Mouse (Mus musculus): ENCODE measurements around the gene Wapl. TPM values are rescaled to one million over a fixed set of nuclear protein-coding genes. Genes with fewer than 3 reads are reported as not detected.

Gene Wapl
- 82.9 and 115 TPM in 2 replicates for total RNA-seq (2012; rRNA removed)

DNA sequence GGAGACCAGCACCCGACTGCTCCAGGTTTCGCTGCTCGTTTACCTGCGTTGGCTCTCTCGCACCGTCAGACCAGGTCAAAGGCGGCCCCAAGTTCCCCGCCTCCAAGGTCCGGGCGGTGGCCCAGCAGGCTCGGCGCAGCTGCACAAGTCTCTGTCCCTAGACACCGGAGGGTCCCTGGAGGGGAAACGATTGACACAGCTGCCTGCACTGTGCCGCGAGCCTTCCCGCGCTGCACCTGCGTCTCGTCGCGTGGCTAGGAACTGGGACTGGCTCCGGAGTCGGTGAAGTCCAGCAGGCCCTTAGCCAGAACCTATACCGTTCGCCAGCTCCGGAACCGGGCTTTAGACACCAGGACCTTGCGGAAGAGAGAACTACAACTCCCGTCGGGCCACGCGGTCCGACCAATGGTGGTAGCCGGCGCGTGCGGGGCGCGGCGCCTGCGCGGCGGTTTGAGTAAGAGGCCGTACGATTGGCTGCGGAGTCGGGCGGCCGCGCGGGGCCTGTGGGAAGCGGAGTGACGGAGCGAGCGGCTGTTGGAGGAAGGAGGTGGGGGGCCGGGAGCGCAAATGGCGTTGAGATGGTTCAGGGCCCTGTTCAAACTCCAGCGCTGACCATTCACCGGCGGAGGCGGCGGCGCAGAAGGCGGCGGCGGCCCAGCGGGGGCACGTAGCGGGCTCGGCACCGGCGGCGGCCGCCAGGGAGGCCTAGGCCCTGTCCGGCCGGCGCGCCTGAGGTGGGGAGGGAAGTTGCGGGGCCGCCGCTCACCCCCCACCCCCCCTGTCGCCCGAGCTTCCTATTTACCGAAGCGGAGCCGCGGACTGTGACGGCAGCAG is at the start of gene Wapl:
Wapl (plus strand) TSS at position 534 of the 834 bp plus-strand sequence.
- peak within 1 kb of the TSS; percentile 74 for H3K27ac ChIP-seq (ENCODE audit: insufficient read depth, low read depth, low read length, poor library complexity, severe bottlenecking)

DNA sequence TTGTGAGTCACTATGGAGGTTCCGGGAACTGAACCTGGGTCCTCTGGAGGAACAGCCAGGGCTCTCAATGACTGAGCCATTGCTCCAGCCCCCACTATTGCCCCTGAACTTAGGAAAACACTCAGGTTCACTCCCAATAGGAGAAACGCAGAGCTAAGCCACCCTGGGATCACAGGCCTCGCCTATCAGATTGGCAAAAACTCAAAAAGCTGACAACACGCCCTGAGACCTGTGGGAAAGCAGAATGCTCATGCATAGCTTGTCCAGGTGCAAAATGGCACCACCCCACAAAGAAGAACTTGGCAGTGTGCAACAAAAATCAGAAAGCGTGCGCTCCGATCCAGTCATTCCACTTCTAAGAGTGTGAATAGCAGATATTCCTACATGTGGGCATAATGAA is 46.9 kb upstream of the Wapl start:
- no peak overlapping the region for H3K4me3 ChIP-seq (ENCODE audit: insufficient read depth in 1 of 2, low read depth in 1 of 2, low read length in 2 of 2, poor library complexity in 1 of 2, severe bottlenecking in 1 of 2)
- H3K9me3 ChIP-seq (ENCODE audit: control insufficient read depth, insufficient read depth, low read depth, low read length) = no peaks in the 10 kb centered on the region
- no peak overlapping the region for H3K9ac ChIP-seq (ENCODE audit: insufficient read depth, low read depth, low read length, poor library complexity, severe bottlenecking)
- H3K4me1 ChIP-seq (ENCODE audit: control insufficient read depth in 2 of 2, insufficient read depth in 2 of 2, low read length in 2 of 2, poor library complexity in 1 of 2) = no peaks in the 10 kb centered on the region
- in situ Hi-C loops (cut with MboI; ENCODE audit: low sequenced_read_pairs in 2 of 2, unreplicated experiment in 2 of 2) = loop anchor here (10.0 kb wide), 1 partner anchor 148 kb away; no protein-coding TSS in a partner anchor
- H3K36me3 ChIP-seq (ENCODE audit: control insufficient read depth, insufficient read depth, low read length, poor library complexity, severe bottlenecking) = no peaks in the 10 kb centered on the region
- H3K27ac ChIP-seq (ENCODE audit: insufficient read depth, low read depth, low read length, poor library complexity, severe bottlenecking) = no peak overlapping the region
- TF ChIP-seq CHD2 (IDR thresholded peaks at IDR 0.05; ENCODE audit: low read depth, low read length) (no peak), ZNF384 (IDR thresholded peaks at IDR 0.05; ENCODE audit: low read depth, low read length) (no peak), ZC3H11A (IDR thresholded peaks at IDR 0.05; ENCODE audit: borderline replicate concordance, low read depth, low read length) (no peak), HCFC1 (IDR thresholded peaks at IDR 0.05; ENCODE audit: borderline replicate concordance, insufficient read depth, low read length) (no peak), MAFK (IDR thresholded peaks at IDR 0.05; ENCODE audit: insufficient read depth, low read depth, low read length) (no peak)
- DNase-seq (ENCODE audit: low read depth, low spot score) = no peak

More for the DNA sequence above, at the start of gene Wapl:
- H3K9ac ChIP-seq (ENCODE audit: insufficient read depth, low read depth, low read length, poor library complexity, severe bottlenecking) = peak within 1 kb of the TSS; percentile 91
- H3K36me3 ChIP-seq (ENCODE audit: control insufficient read depth, insufficient read depth, low read length, poor library complexity, severe bottlenecking) = peaks cover 2% of the 10 kb centered on the region; the same call in 1 of the 2 replicates
- TF ChIP-seq MAFK (IDR thresholded peaks at IDR 0.05; ENCODE audit: insufficient read depth, low read depth, low read length) (no peak), ZNF384 (IDR thresholded peaks at IDR 0.05; ENCODE audit: low read depth, low read length) (no peak), ZC3H11A (IDR thresholded peaks at IDR 0.05; ENCODE audit: borderline replicate concordance, low read depth, low read length) (no peak), CHD2 (IDR thresholded peaks at IDR 0.05; ENCODE audit: low read depth, low read length) (no peak), HCFC1 (IDR thresholded peaks at IDR 0.05; ENCODE audit: borderline replicate concordance, insufficient read depth, low read length) (peak; percentile 96)
- H3K4me1 ChIP-seq (ENCODE audit: control insufficient read depth in 2 of 2, insufficient read depth in 2 of 2, low read length in 2 of 2, poor library complexity in 1 of 2) = peaks cover 8 to 16% of the 10 kb centered on the region in 2 experiments
- in situ Hi-C loops (cut with MboI; ENCODE audit: low sequenced_read_pairs in 2 of 2, unreplicated experiment in 2 of 2) = no loop called here
- H3K4me3 ChIP-seq (ENCODE audit: insufficient read depth in 1 of 2, low read depth in 1 of 2, low read length in 2 of 2, poor library complexity in 1 of 2, severe bottlenecking in 1 of 2) = peak within 1 kb of the TSS; percentile 89 to 100
- DNase-seq (ENCODE audit: low read depth, low spot score) = peak; percentile 90
- no peaks in the 10 kb centered on the region for H3K9me3 ChIP-seq (ENCODE audit: control insufficient read depth, insufficient read depth, low read depth, low read length)

DNA sequence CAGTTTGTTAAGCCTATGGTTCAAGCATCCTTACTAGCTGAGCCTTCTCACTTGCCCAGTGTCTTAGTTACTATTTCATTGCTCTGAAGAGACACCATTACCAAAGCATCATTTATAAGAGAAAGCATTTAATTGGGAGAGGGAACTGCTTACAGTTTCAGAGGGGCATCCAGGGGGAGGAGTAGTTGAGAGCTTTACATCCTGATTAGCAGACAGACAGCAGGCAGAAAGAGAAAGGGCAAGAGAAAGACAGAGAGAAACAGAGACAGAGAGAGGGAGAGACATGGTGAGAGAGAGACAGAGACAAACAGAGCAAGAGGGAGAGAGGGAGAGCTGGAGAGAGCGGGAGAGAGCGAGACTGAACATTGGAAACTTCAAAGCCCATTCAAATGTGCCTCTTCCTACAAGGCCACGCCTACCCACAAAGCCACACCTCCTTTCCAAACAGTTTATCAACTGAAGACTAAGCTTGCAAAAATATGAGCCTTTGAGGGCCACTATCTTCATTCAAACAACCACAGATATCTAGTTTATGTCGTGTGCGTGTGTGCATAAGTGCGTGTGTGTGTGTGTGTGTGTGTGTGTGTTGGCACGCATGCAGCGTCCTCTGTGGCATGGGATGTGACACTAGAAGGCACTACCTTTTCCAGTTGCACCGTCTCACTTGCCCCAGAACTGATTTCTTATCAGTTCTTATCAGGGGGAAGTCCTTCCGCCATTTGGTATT is 40.8 kb upstream of the Wapl start:
- Histone ChIP-seq H3K4me3 (ENCODE audit: insufficient read depth in 1 of 2, low read depth in 1 of 2, low read length in 2 of 2, poor library complexity in 1 of 2, severe bottlenecking in 1 of 2) (no peak overlapping the region), H3K27ac (ENCODE audit: insufficient read depth, low read depth, low read length, poor library complexity, severe bottlenecking) (no peak overlapping the region), H3K9ac (ENCODE audit: insufficient read depth, low read depth, low read length, poor library complexity, severe bottlenecking) (no peak overlapping the region; the same call in 1 of the 2 replicates), H3K36me3 (ENCODE audit: control insufficient read depth, insufficient read depth, low read length, poor library complexity, severe bottlenecking) (no peaks in the 10 kb centered on the region), H3K9me3 (ENCODE audit: control insufficient read depth, insufficient read depth, low read depth, low read length) (no peaks in the 10 kb centered on the region), H3K4me1 (ENCODE audit: control insufficient read depth in 2 of 2, insufficient read depth in 2 of 2, low read length in 2 of 2, poor library complexity in 1 of 2) (peaks cover 0 to 6% of the 10 kb centered on the region in 2 experiments; a peak in 1 of 4 replicates)
- in situ Hi-C loops (cut with MboI; ENCODE audit: low sequenced_read_pairs in 2 of 2, unreplicated experiment in 2 of 2) = no loop called here
- DNase-seq (ENCODE audit: low read depth, low spot score) = no peak
- TF ChIP-seq CHD2 (IDR thresholded peaks at IDR 0.05; ENCODE audit: low read depth, low read length) (no peak), ZC3H11A (IDR thresholded peaks at IDR 0.05; ENCODE audit: borderline replicate concordance, low read depth, low read length) (no peak), HCFC1 (IDR thresholded peaks at IDR 0.05; ENCODE audit: borderline replicate concordance, insufficient read depth, low read length) (no peak), MAFK (IDR thresholded peaks at IDR 0.05; ENCODE audit: insufficient read depth, low read depth, low read length) (no peak), ZNF384 (IDR thresholded peaks at IDR 0.05; ENCODE audit: low read depth, low read length) (no peak)

DNA sequence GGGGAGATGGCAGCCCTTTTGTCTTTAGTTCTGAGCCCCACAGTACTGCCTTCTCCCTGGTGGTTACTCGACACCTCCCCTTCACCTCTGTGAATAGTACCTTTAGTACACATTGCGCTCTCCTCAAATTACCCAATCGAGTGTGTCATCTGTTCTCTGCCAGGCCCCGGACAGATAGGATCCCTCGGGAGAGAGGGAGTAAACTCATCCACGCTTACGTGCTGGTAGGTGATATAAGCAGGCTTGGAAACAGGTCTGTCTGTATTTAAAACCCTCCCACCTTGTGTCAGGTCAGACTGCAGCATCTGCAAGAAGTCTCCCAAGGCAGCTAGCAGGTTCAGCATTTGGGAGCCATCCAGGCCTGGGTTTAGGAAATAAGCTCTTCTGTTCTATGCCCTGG is 38.5 kb upstream of the Wapl start:
- no peak for TF ChIP-seq HCFC1 (IDR thresholded peaks at IDR 0.05; ENCODE audit: borderline replicate concordance, insufficient read depth, low read length)
- no peak for TF ChIP-seq ZNF384 (IDR thresholded peaks at IDR 0.05; ENCODE audit: low read depth, low read length)
- no peak for TF ChIP-seq MAFK (IDR thresholded peaks at IDR 0.05; ENCODE audit: insufficient read depth, low read depth, low read length)
- no peak for TF ChIP-seq CHD2 (IDR thresholded peaks at IDR 0.05; ENCODE audit: low read depth, low read length)
- TF ChIP-seq ZC3H11A (IDR thresholded peaks at IDR 0.05; ENCODE audit: borderline replicate concordance, low read depth, low read length) = no peak
- in situ Hi-C loops (cut with MboI; ENCODE audit: low sequenced_read_pairs in 2 of 2, unreplicated experiment in 2 of 2) = no loop called here
- H3K4me1 ChIP-seq (ENCODE audit: control insufficient read depth in 2 of 2, insufficient read depth in 2 of 2, low read length in 2 of 2, poor library complexity in 1 of 2) = peaks cover 0 to 6% of the 10 kb centered on the region in 2 experiments; a peak in 1 of 4 replicates
- no peak for DNase-seq (ENCODE audit: low read depth, low spot score)
- no peak overlapping the region for H3K4me3 ChIP-seq (ENCODE audit: insufficient read depth in 1 of 2, low read depth in 1 of 2, low read length in 2 of 2, poor library complexity in 1 of 2, severe bottlenecking in 1 of 2)
- H3K36me3 ChIP-seq (ENCODE audit: control insufficient read depth, insufficient read depth, low read length, poor library complexity, severe bottlenecking) = no peaks in the 10 kb centered on the region
- no peak overlapping the region for H3K9ac ChIP-seq (ENCODE audit: insufficient read depth, low read depth, low read length, poor library complexity, severe bottlenecking)
- H3K27ac ChIP-seq (ENCODE audit: insufficient read depth, low read depth, low read length, poor library complexity, severe bottlenecking) = no peak overlapping the region
- H3K9me3 ChIP-seq (ENCODE audit: control insufficient read depth, insufficient read depth, low read depth, low read length) = no peaks in the 10 kb centered on the region

All from ES-E14 (cell line).